Mouse (Mus musculus): Measurements from ENCODE around the gene Ripor1. TPM values are rescaled to one million over a fixed set of nuclear protein-coding genes. Genes with fewer than 3 reads are reported as not detected.
A peak's percentile ranks its signal among the peaks of the same experiment; 100 is the strongest.

Gene Ripor1
- polyA plus RNA-seq, 1 experiment from 2014 or later = 35.2 TPM

GRCm38 (mm10) chr8:105635481-105635880 is 30.4 kb downstream of the Ripor1 start:
- no peaks in the 10 kb centered on the region for H3K27me3 ChIP-seq (ENCODE audit: control insufficient read depth, insufficient read depth, low read depth, low read length)
- peak overlapping the region; percentile 94 for H3K4me3 ChIP-seq (ENCODE audit: low read depth, low read length)
- H3K36me3 ChIP-seq (ENCODE audit: control insufficient read depth, insufficient read depth, low read length) = no peaks in the 10 kb centered on the region
- peaks cover 23% of the 10 kb centered on the region for H3K4me1 ChIP-seq (ENCODE audit: control insufficient read depth, insufficient read depth, low read length)
- no peaks in the 10 kb centered on the region for H3K9me3 ChIP-seq (replicated peaks; ENCODE audit: control insufficient read depth, low read length, poor library complexity, severe bottlenecking)
- no peak for ATAC-seq
- WGBS = 2% methylated on average over 11 of the region's 11 CpGs
- H3K4me2 ChIP-seq (ENCODE audit: low read length) = peak overlapping the region; percentile 89
- H3K9ac ChIP-seq (ENCODE audit: low read depth, low read length) = peak overlapping the region; percentile 100
- H3K27ac ChIP-seq (ENCODE audit: low read length) = peak overlapping the region; percentile 99

GRCm38 (mm10) chr8:105636018-105636962 is 31.2 kb downstream of the Ripor1 start, which contains the start of gene Ctcf:
TSS of gene Ctcf (plus strand) at chr8:105636568.
- Histone ChIP-seq H3K9me3 (replicated peaks; ENCODE audit: control insufficient read depth, low read length, poor library complexity, severe bottlenecking) (no peaks in the 10 kb centered on the region), H3K27ac (ENCODE audit: low read length) (peak within 1 kb of the TSS; percentile 99), H3K9ac (ENCODE audit: low read depth, low read length) (peak within 1 kb of the TSS; percentile 100), H3K36me3 (ENCODE audit: control insufficient read depth, insufficient read depth, low read length) (no peaks in the 10 kb centered on the region), H3K4me3 (ENCODE audit: low read depth, low read length) (peak within 1 kb of the TSS; percentile 94), H3K4me1 (ENCODE audit: control insufficient read depth, insufficient read depth, low read length) (peaks cover 25% of the 10 kb centered on the region), H3K4me2 (ENCODE audit: low read length) (peak within 1 kb of the TSS; percentile 95), H3K27me3 (ENCODE audit: control insufficient read depth, insufficient read depth, low read depth, low read length) (no peaks in the 10 kb centered on the region)
- WGBS = under 1% methylated on average over 86 of the region's 126 CpGs
- ATAC-seq = peak; percentile 94

- Histone ChIP-seq H3K4me3 (ENCODE audit: low read depth, low read length) (peak within 1 kb of the TSS; percentile 94), H3K9ac (ENCODE audit: low read depth, low read length) (peak within 1 kb of the TSS; percentile 100), H3K4me1 (ENCODE audit: control insufficient read depth, insufficient read depth, low read length) (peaks cover 25% of the 10 kb centered on the region), H3K9me3 (replicated peaks; ENCODE audit: control insufficient read depth, low read length, poor library complexity, severe bottlenecking) (no peaks in the 10 kb centered on the region), H3K27ac (ENCODE audit: low read length) (peak within 1 kb of the TSS; percentile 99), H3K36me3 (ENCODE audit: control insufficient read depth, insufficient read depth, low read length) (no peaks in the 10 kb centered on the region), H3K27me3 (ENCODE audit: control insufficient read depth, insufficient read depth, low read depth, low read length) (no peaks in the 10 kb centered on the region), H3K4me2 (ENCODE audit: low read length) (peak within 1 kb of the TSS; percentile 95)
- WGBS = under 1% methylated on average over 60 of the region's 63 CpGs
- peak; percentile 54 for ATAC-seq
Measured at GRCm38 (mm10) chr8:105636963-105637510, 32.0 kb downstream of the Ripor1 start, which contains the start of gene Agrp. TSS of gene Agrp (minus strand) at chr8:105637393.

GRCm38 (mm10) chr8:105637601-105638041 is 32.6 kb downstream of the Ripor1 start:
- Histone ChIP-seq H3K4me3 (ENCODE audit: low read depth, low read length) (peak overlapping the region; percentile 94), H3K27ac (ENCODE audit: low read length) (peak overlapping the region; percentile 99), H3K4me1 (ENCODE audit: control insufficient read depth, insufficient read depth, low read length) (peaks cover 25% of the 10 kb centered on the region), H3K36me3 (ENCODE audit: control insufficient read depth, insufficient read depth, low read length) (no peaks in the 10 kb centered on the region), H3K27me3 (ENCODE audit: control insufficient read depth, insufficient read depth, low read depth, low read length) (no peaks in the 10 kb centered on the region), H3K9me3 (replicated peaks; ENCODE audit: control insufficient read depth, low read length, poor library complexity, severe bottlenecking) (no peaks in the 10 kb centered on the region), H3K9ac (ENCODE audit: low read depth, low read length) (peak overlapping the region; percentile 100), H3K4me2 (ENCODE audit: low read length) (peak overlapping the region; percentile 95)
- ATAC-seq = no peak
- WGBS = 0% methylated on average over 11 of the region's 11 CpGs

- H3K36me3 ChIP-seq (ENCODE audit: control insufficient read depth, insufficient read depth, low read length) = no peaks in the 10 kb centered on the region
- WGBS = 85% methylated on average over 4 of the region's 4 CpGs
- H3K9me3 ChIP-seq (replicated peaks; ENCODE audit: control insufficient read depth, low read length, poor library complexity, severe bottlenecking) = no peaks in the 10 kb centered on the region
- no peak overlapping the region for H3K27ac ChIP-seq (ENCODE audit: low read length)
- no peak overlapping the region for H3K9ac ChIP-seq (ENCODE audit: low read depth, low read length)
- ATAC-seq = no peak
- H3K4me2 ChIP-seq (ENCODE audit: low read length) = peak overlapping the region; percentile 95
- peaks cover 25% of the 10 kb centered on the region for H3K4me1 ChIP-seq (ENCODE audit: control insufficient read depth, insufficient read depth, low read length)
- H3K27me3 ChIP-seq (ENCODE audit: control insufficient read depth, insufficient read depth, low read depth, low read length) = no peaks in the 10 kb centered on the region
- H3K4me3 ChIP-seq (ENCODE audit: low read depth, low read length) = peak overlapping the region; percentile 94
Measured at GRCm38 (mm10) chr8:105638510-105638909, 33.5 kb downstream of the Ripor1 start.

- H3K4me3 ChIP-seq (ENCODE audit: low read depth, low read length) = no peak overlapping the region
- WGBS = 75% methylated on average over 1 of the region's 1 CpGs
- no peak overlapping the region for H3K4me2 ChIP-seq (ENCODE audit: low read length)
- H3K27me3 ChIP-seq (ENCODE audit: control insufficient read depth, insufficient read depth, low read depth, low read length) = no peaks in the 10 kb centered on the region
- no peaks in the 10 kb centered on the region for H3K9me3 ChIP-seq (replicated peaks; ENCODE audit: control insufficient read depth, low read length, poor library complexity, severe bottlenecking)
- H3K27ac ChIP-seq (ENCODE audit: low read length) = no peak overlapping the region
- peaks cover 25% of the 10 kb centered on the region for H3K4me1 ChIP-seq (ENCODE audit: control insufficient read depth, insufficient read depth, low read length)
- H3K9ac ChIP-seq (ENCODE audit: low read depth, low read length) = no peak overlapping the region
- ATAC-seq = no peak
- peaks cover 3% of the 10 kb centered on the region; the same call in 1 of the 2 replicates for H3K36me3 ChIP-seq (ENCODE audit: control insufficient read depth, insufficient read depth, low read length)
Measured at GRCm38 (mm10) chr8:105639835-105640234, 34.8 kb downstream of the Ripor1 start.

GRCm38 (mm10) chr8:105640511-105640910 is 35.5 kb downstream of the Ripor1 start:
- WGBS = 70% methylated on average over 2 of the region's 2 CpGs
- Histone ChIP-seq H3K27ac (ENCODE audit: low read length) (no peak overlapping the region), H3K9ac (ENCODE audit: low read depth, low read length) (no peak overlapping the region), H3K9me3 (replicated peaks; ENCODE audit: control insufficient read depth, low read length, poor library complexity, severe bottlenecking) (no peaks in the 10 kb centered on the region), H3K4me1 (ENCODE audit: control insufficient read depth, insufficient read depth, low read length) (peaks cover 22% of the 10 kb centered on the region), H3K36me3 (ENCODE audit: control insufficient read depth, insufficient read depth, low read length) (peaks cover 3% of the 10 kb centered on the region; the same call in 1 of the 2 replicates), H3K27me3 (ENCODE audit: control insufficient read depth, insufficient read depth, low read depth, low read length) (no peaks in the 10 kb centered on the region), H3K4me2 (ENCODE audit: low read length) (no peak overlapping the region), H3K4me3 (ENCODE audit: low read depth, low read length) (no peak overlapping the region)
- no peak for ATAC-seq

GRCm38 (mm10) chr8:105645205-105645604 is 40.1 kb downstream of the Ripor1 start:
- WGBS = 100% methylated on average over 1 of the region's 1 CpGs
- H3K9me3 ChIP-seq (replicated peaks; ENCODE audit: control insufficient read depth, low read length, poor library complexity, severe bottlenecking) = no peaks in the 10 kb centered on the region
- H3K9ac ChIP-seq (ENCODE audit: low read depth, low read length) = no peak overlapping the region
- H3K4me1 ChIP-seq (ENCODE audit: control insufficient read depth, insufficient read depth, low read length) = 0 out of 2 replicates have a peak, but pooled peaks cover 2% of the 10 kb centered on the region
- ATAC-seq = no peak
- H3K4me3 ChIP-seq (ENCODE audit: low read depth, low read length) = no peak overlapping the region
- H3K4me2 ChIP-seq (ENCODE audit: low read length) = no peak overlapping the region
- no peaks in the 10 kb centered on the region for H3K27me3 ChIP-seq (ENCODE audit: control insufficient read depth, insufficient read depth, low read depth, low read length)
- no peak overlapping the region for H3K27ac ChIP-seq (ENCODE audit: low read length)
- peaks cover 3% of the 10 kb centered on the region; the same call in 1 of the 2 replicates for H3K36me3 ChIP-seq (ENCODE audit: control insufficient read depth, insufficient read depth, low read length)

Data from midbrain, embryonic 16.5 days (tissue).